Mouse (Mus musculus): Measurements from ENCODE around the gene Gm20388.

GRCm38 (mm10) chr8:124011989-124012586, 4101.4 kb downstream of the Gm20388 start:
- TF ChIP-seq CTCF (IDR thresholded peaks at IDR 0.05; ENCODE audit: borderline replicate concordance, extremely low read depth, insufficient read depth, insufficient read length) (no peak), POLR2A (IDR thresholded peaks at IDR 0.05; ENCODE audit: borderline replicate concordance, extremely low read depth, insufficient read depth, insufficient read length, poor library complexity, severe bottlenecking) (no peak)

Data from brain, embryonic 14.5 days (tissue).